Mouse (Mus musculus) heart, adult 2 months (tissue): ENCODE measurements around the gene Foxk2. TPM values are rescaled to one million over a fixed set of nuclear protein-coding genes. Genes with fewer than 3 reads are reported as not detected.
"Not testable (repeated sequence)": the region's sequence is repeated elsewhere in the genome, so short reads cannot be mapped to it uniquely, and the experiment has no call there.

Experiments used
- DNase-seq, 2 experiments: peaks; one replicate each; pipeline ENCODE4 v3.0.0; 2021
- H3K27ac ChIP-seq: fragments of 200-600 bp; 2 replicates; pipeline ENCODE4 v1.8.1; 2022
- H3K27me3 ChIP-seq: fragments of 200-500 bp; 2 replicates; pipeline ENCODE4 v1.6.1; 2012; ENCODE audit warnings: mild to moderate bottlenecking, low read length, inconsistent platforms, mixed read lengths; ENCODE audit not compliant: control insufficient read depth, insufficient read depth
- H3K36me3 ChIP-seq: fragments of 200-500 bp; 2 replicates; pipeline ENCODE4 v1.6.1; 2012; ENCODE audit warnings: low read length, inconsistent platforms; ENCODE audit not compliant: control insufficient read depth, insufficient read depth
- H3K4me1 ChIP-seq: fragments of 200-500 bp; 2 replicates; pipeline ENCODE4 v1.6.1; 2011; ENCODE audit warnings: low read length; ENCODE audit not compliant: control insufficient read depth, insufficient read depth
- H3K4me3 ChIP-seq: fragments of 200-600 bp; 2 replicates; pipeline ENCODE4 v1.8.1; 2022
- H3K79me2 ChIP-seq: fragments of 200-500 bp; replicated peaks from 2 replicates; pipeline ENCODE4 v1.6.1; 2012; ENCODE audit warnings: mild to moderate bottlenecking, inconsistent platforms, low read length, moderate library complexity, mixed read lengths; ENCODE audit not compliant: control insufficient read depth, insufficient read depth
- H3K9ac ChIP-seq: fragments of 200-500 bp; 2 replicates; pipeline ENCODE4 v1.6.1; 2012; ENCODE audit warnings: low read depth, mild to moderate bottlenecking, control low read depth, inconsistent platforms, low read length, mixed read lengths
- CTCF ChIP-seq: fragments of 200-600 bp; IDR thresholded peaks from 2 replicates; pipeline ENCODE4 v1.8.1; 2022; ENCODE audit warnings: antibody characterized with exemption, mild to moderate bottlenecking, moderate library complexity
- EP300 ChIP-seq: fragments of 200-500 bp; IDR thresholded peaks from 2 replicates; pipeline ENCODE4 v1.6.1; 2011; ENCODE audit warnings: low read depth, low read length, control low read depth; ENCODE audit not compliant: insufficient read depth
- POLR2A ChIP-seq: fragments of 200-500 bp; IDR thresholded peaks from 2 replicates; pipeline ENCODE4 v1.6.1; 2011; ENCODE audit warnings: mild to moderate bottlenecking, low read depth, low read length, control low read depth; ENCODE audit not compliant: insufficient read depth
- WGBS: fragments of 180-500 bp; shearing (Covaris S2); methylation state at CpG from one replicate; pipeline ENCODE4 v1.1.7; 2018; 5-methylcytosine and 5-hydroxymethylcytosine counted together
- intact Hi-C: fragments of 180-260 bp; cut with DNase I; formaldehyde crosslinking; loops from one replicate; pipeline ENCODE4 v1.15.1; 2025
- polyA plus RNA-seq: library from polyadenylated mRNA; depleted of rRNA; stranded (reverse); fragments of >200 nt; gene quantifications from 2 replicates; pipeline ENCODE4 v1.2.3, GENCODE M21; 2012; rRNA removed
- total RNA-seq, 2 experiments: library from RNA; stranded (reverse); gene quantifications; 2 replicates each; pipeline ENCODE4 v1.2.3; 2021

Gene Foxk2
- total and polyA plus RNA-seq, 3 experiments: 13.6 to 22.0 (median 20.3) TPM

- peaks cover 3% of the 10 kb centered on the region; the same call in 1 of the 2 replicates for H3K79me2 ChIP-seq
- peaks cover 15% of the 10 kb centered on the region for H3K36me3 ChIP-seq
- H3K9ac ChIP-seq: no peak overlapping the region; the same call in 1 of the 2 replicates
- peak; percentile 27 to 71 for DNase-seq
- no peak overlapping the region for H3K4me3 ChIP-seq
- H3K27ac ChIP-seq: peak overlapping the region; percentile 28
- H3K4me1 ChIP-seq: peaks cover 10% of the 10 kb centered on the region
- WGBS: 27% methylated on average over 2 of the region's 2 CpGs
- TF ChIP-seq POLR2A: no peak
- TF ChIP-seq EP300: no peak
- no peak for TF ChIP-seq CTCF
- intact Hi-C loops: no loop called here
- no peaks in the 10 kb centered on the region for H3K27me3 ChIP-seq
Observed at GRCm38 (mm10) chr11:121347036-121347435, 87.2 kb downstream of the Foxk2 start.

GRCm38 (mm10) chr11:121348166-121348565, 88.4 kb downstream of the Foxk2 start:
- no peaks in the 10 kb centered on the region for H3K27me3 ChIP-seq
- H3K4me3 ChIP-seq: no peak overlapping the region
- peaks cover 17% of the 10 kb centered on the region for H3K36me3 ChIP-seq
- TF ChIP-seq EP300: no peak
- TF ChIP-seq CTCF: no peak
- TF ChIP-seq POLR2A: no peak
- H3K79me2 ChIP-seq: peaks cover 2% of the 10 kb centered on the region; the same call in 1 of the 2 replicates
- intact Hi-C loops: no loop called here
- H3K9ac ChIP-seq: no peak overlapping the region
- H3K4me1 ChIP-seq: peaks cover 12% of the 10 kb centered on the region
- WGBS: 89% methylated on average over 2 of the region's 2 CpGs
- H3K27ac ChIP-seq: no peak overlapping the region
- no peak for DNase-seq

GRCm38 (mm10) chr11:121348727-121349126, 88.9 kb downstream of the Foxk2 start:
- H3K4me3 ChIP-seq, H3K9ac ChIP-seq, H3K79me2 ChIP-seq, DNase-seq, H3K27ac ChIP-seq, H3K27me3 ChIP-seq, intact Hi-C loops: not testable (repeated sequence)
- 89% methylated on average over 3 of the region's 3 CpGs for WGBS
- TF ChIP-seq CTCF: peak; percentile 33
- Histone ChIP-seq H3K4me1 (peaks cover 11% of the 10 kb centered on the region), H3K36me3 (peaks cover 17% of the 10 kb centered on the region)

- TF ChIP-seq EP300 (no peak), CTCF (peak; percentile 36)
- Histone ChIP-seq H3K4me1 (peaks cover 11% of the 10 kb centered on the region), H3K9ac (peak overlapping the region; percentile 95), H3K27ac (peak overlapping the region; percentile 98), H3K4me3 (peak overlapping the region; percentile 89), H3K27me3 (no peaks in the 10 kb centered on the region), H3K79me2 (peaks cover 4% of the 10 kb centered on the region; the same call in 1 of the 2 replicates), H3K36me3 (peaks cover 4% of the 10 kb centered on the region; the same call in 1 of the 2 replicates)
- intact Hi-C loops: loop anchor here (2.0 to 5.0 kb wide), 3 partner anchors 69 to 117 kb away; partner anchors contain the start of genes Fn3krp, Narf and Tbcd
- 2% methylated on average over 41 of the region's 41 CpGs for WGBS
- peak; percentile 39 to 51 for DNase-seq
Observed at GRCm38 (mm10) chr11:121353326-121354090, 93.7 kb downstream of the Foxk2 start.

GRCm38 (mm10) chr11:121354091-121354707, 94.4 kb downstream of the Foxk2 start, which contains the start of gene Wdr45b:
Gene Wdr45b (minus strand): TSS chr11:121354445.
- no peaks in the 10 kb centered on the region for H3K27me3 ChIP-seq
- peak; percentile 98 for DNase-seq
- intact Hi-C loops: loop anchor here (2.0 to 5.0 kb wide), 3 partner anchors 68 to 117 kb away; partner anchors contain the start of genes Fn3krp, Narf and Tbcd
- peak within 1 kb of the TSS; percentile 98 for H3K27ac ChIP-seq
- peaks cover 11% of the 10 kb centered on the region for H3K4me1 ChIP-seq
- under 1% methylated on average over 69 of the region's 69 CpGs for WGBS
- H3K36me3 ChIP-seq: peaks cover 2% of the 10 kb centered on the region; the same call in 1 of the 2 replicates
- H3K4me3 ChIP-seq: peak within 1 kb of the TSS; percentile 89
- peak within 1 kb of the TSS; percentile 95 for H3K9ac ChIP-seq
- H3K79me2 ChIP-seq: peaks cover 4% of the 10 kb centered on the region; the same call in 1 of the 2 replicates
- TF ChIP-seq CTCF: no peak
- TF ChIP-seq EP300: peak; percentile 57; the same call in 1 of the 2 replicates
- peak; percentile 90 for TF ChIP-seq POLR2A

Other genes starting within 250 kb of the Foxk2 start
- under 1 TPM; 0.23 to 0.26 TPM for gene Cd7, start 220.6 kb upstream of the Foxk2 start, total RNA-seq
- gene Cd7, start 220.6 kb upstream of the Foxk2 start, polyA plus RNA-seq: 1.3 and 1.9 TPM in 2 replicates
- not detected for gene Sectm1b, start 196.4 kb upstream of the Foxk2 start, total RNA-seq
- gene Sectm1b, start 196.4 kb upstream of the Foxk2 start, polyA plus RNA-seq: not detected in 2 replicates
- gene Sectm1a, start 178.8 kb upstream of the Foxk2 start, total RNA-seq: not detected
- not detected in 2 replicates for gene Sectm1a, start 178.8 kb upstream of the Foxk2 start, polyA plus RNA-seq
- not detected for gene Tex19.2, start 141.3 kb upstream of the Foxk2 start, total RNA-seq
- not detected in 2 replicates for gene Tex19.2, start 141.3 kb upstream of the Foxk2 start, polyA plus RNA-seq
- not detected for gene Tex19.1, start 113.8 kb upstream of the Foxk2 start, total RNA-seq
- not detected in 2 replicates for gene Tex19.1, start 113.8 kb upstream of the Foxk2 start, polyA plus RNA-seq
- under 1 TPM; 0.20 to 0.37 TPM for gene Uts2r, start 99.7 kb upstream of the Foxk2 start, total RNA-seq
- gene Uts2r, start 99.7 kb upstream of the Foxk2 start, polyA plus RNA-seq: 1.9 and 3.2 TPM in 2 replicates
- gene Hexdc, start 55.6 kb upstream of the Foxk2 start, total RNA-seq: 1 to 10 TPM; 6.7 to 7.6 TPM
- gene Hexdc, start 55.6 kb upstream of the Foxk2 start, polyA plus RNA-seq: 10.1 and 15.6 TPM in 2 replicates
- 10 to 100 TPM; 15.8 to 19.8 TPM for gene Ogfod3, start 55.3 kb upstream of the Foxk2 start, total RNA-seq
- 12.5 and 15.8 TPM in 2 replicates for gene Ogfod3, start 55.3 kb upstream of the Foxk2 start, polyA plus RNA-seq
- gene Cybc1, start 30.7 kb upstream of the Foxk2 start, total RNA-seq: 1 to 10 TPM; 7.6 TPM
- 10.4 and 15.2 TPM in 2 replicates for gene Cybc1, start 30.7 kb upstream of the Foxk2 start, polyA plus RNA-seq
- 100 to 1,000 TPM in 1 of 2 experiments, 10 to 100 TPM in 1; 76.7 to 102 TPM for gene Narf, start 22.7 kb upstream of the Foxk2 start, total RNA-seq
- gene Narf, start 22.7 kb upstream of the Foxk2 start, polyA plus RNA-seq: 91.4 and 145 TPM in 2 replicates
- gene Wdr45b, start 94.5 kb downstream of the Foxk2 start, total RNA-seq: 10 to 100 TPM; 34.4 to 36.8 TPM
- 36.9 and 57.6 TPM in 2 replicates for gene Wdr45b, start 94.5 kb downstream of the Foxk2 start, polyA plus RNA-seq
- 1 to 10 TPM in 1 of 2 experiments, under 1 TPM in 1; 0.91 to 1.5 TPM for gene Rab40b, start 128.3 kb downstream of the Foxk2 start, total RNA-seq
- gene Rab40b, start 128.3 kb downstream of the Foxk2 start, polyA plus RNA-seq: 2.0 and 2.8 TPM in 2 replicates
- 1 to 10 TPM; 6.2 to 6.9 TPM for gene Fn3krp, start 161.4 kb downstream of the Foxk2 start, total RNA-seq
- gene Fn3krp, start 161.4 kb downstream of the Foxk2 start, polyA plus RNA-seq: 7.1 and 9.1 TPM in 2 replicates
- 10 to 100 TPM; 23.6 to 26.3 TPM for gene Fn3k, start 174.9 kb downstream of the Foxk2 start, total RNA-seq
- gene Fn3k, start 174.9 kb downstream of the Foxk2 start, polyA plus RNA-seq: 20.4 and 23.7 TPM in 2 replicates
- 10 to 100 TPM; 10.6 to 11.4 TPM for gene Tbcd, start 192.0 kb downstream of the Foxk2 start, total RNA-seq
- gene Tbcd, start 192.0 kb downstream of the Foxk2 start, polyA plus RNA-seq: 17.4 and 20.3 TPM in 2 replicates